Mouse (Mus musculus): Measurements from ENCODE around the gene Yjefn3.

GRCm38 (mm10) chr8:69903063-69903542, 591 bp upstream of the Yjefn3 start:
- TF ChIP-seq CTCF (IDR thresholded peaks at IDR 0.05; ENCODE audit: low read depth, low read length) (no peak), POLR2A (IDR thresholded peaks at IDR 0.05; ENCODE audit: borderline replicate concordance, low read depth, low read length) (no peak)
